Mouse (Mus musculus): ENCODE results near the gene Itprid1. TPM values are rescaled to one million over a fixed set of nuclear protein-coding genes. Genes with fewer than 3 reads are reported as not detected.

The Itprid1 gene
- polyA plus RNA-seq, 1 experiment: not detected

GRCm38 (mm10) chr6:55803357-55803756 is 33.3 kb upstream of the Itprid1 start:
- TF ChIP-seq FOSL1 (IDR thresholded peaks at IDR 0.05; ENCODE audit: insufficient read depth, low read length, poor library complexity, severe bottlenecking): no peak
- TF ChIP-seq MAX (IDR thresholded peaks at IDR 0.05): no peak
- H3K27me3 ChIP-seq (ENCODE audit: control insufficient read depth, insufficient read depth, insufficient read length): no peaks in the 10 kb centered on the region
- no peaks in the 10 kb centered on the region for H3K79me2 ChIP-seq (ENCODE audit: control insufficient read depth, insufficient read depth)
- H3K4me3 ChIP-seq (ENCODE audit: insufficient read depth, poor library complexity, severe bottlenecking): no peak overlapping the region
- H3K79me3 ChIP-seq (ENCODE audit: low read depth): no peaks in the 10 kb centered on the region
- H3K36me3 ChIP-seq (ENCODE audit: control insufficient read depth, insufficient read depth): no peaks in the 10 kb centered on the region
- H3ac ChIP-seq (ENCODE audit: control insufficient read depth, insufficient read length, low read depth): no peak overlapping the region

DNA sequence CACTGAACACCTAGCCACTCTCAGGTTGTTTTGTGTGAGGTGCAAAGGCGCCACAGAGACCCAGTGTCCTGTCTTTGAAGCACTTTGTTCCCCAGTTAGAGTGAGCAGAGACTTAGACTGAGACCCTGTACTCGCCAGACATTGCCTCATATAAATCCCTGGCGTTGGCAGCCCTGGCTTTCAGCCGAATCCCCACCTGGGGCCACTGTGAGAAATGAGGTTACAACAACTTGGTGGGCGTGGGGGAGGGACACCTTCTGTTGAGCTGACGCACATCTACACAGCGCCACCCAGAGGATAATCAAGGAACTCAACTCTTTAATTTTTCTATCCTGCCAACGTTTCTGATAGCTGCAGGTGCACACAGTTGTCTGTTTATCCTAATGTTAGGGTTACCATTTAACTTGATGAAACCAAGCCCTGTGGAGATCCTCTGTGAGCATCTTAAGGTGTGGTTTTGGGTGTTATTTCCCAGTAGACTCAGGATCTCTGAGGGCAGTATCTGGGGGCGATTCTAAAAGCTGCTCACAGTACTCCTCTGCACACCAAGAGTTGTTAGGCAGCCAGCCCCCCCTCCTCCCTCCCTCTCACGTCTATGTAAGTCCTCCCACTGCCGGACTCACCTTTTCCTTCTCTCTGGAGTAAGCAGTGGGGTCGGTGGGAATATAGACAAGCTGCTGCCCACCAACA is 32.6 kb upstream of the Itprid1 start:
- no peaks in the 10 kb centered on the region for H3K79me3 ChIP-seq (ENCODE audit: low read depth)
- no peak overlapping the region for H3K4me3 ChIP-seq (ENCODE audit: insufficient read depth, poor library complexity, severe bottlenecking)
- H3K36me3 ChIP-seq (ENCODE audit: control insufficient read depth, insufficient read depth): no peaks in the 10 kb centered on the region
- no peak overlapping the region for H3ac ChIP-seq (ENCODE audit: control insufficient read depth, insufficient read length, low read depth)
- TF ChIP-seq MYOD1 (IDR thresholded peaks at IDR 0.05; ENCODE audit: control insufficient read depth, insufficient read length, low read depth) (no peak), CTCF (IDR thresholded peaks at IDR 0.05; ENCODE audit: control insufficient read depth, insufficient read depth, insufficient read length) (no peak), USF1 (IDR thresholded peaks at IDR 0.05; ENCODE audit: low read depth) (no peak), MYOG (IDR thresholded peaks at IDR 0.05; ENCODE audit: control insufficient read depth, extremely low read depth, insufficient read length) (no peak), CEBPB (IDR thresholded peaks at IDR 0.05; ENCODE audit: low read depth) (no peak), MAX (IDR thresholded peaks at IDR 0.05) (no peak)
- H3K79me2 ChIP-seq (ENCODE audit: control insufficient read depth, insufficient read depth): no peaks in the 10 kb centered on the region
- no peaks in the 10 kb centered on the region for H3K27me3 ChIP-seq (ENCODE audit: control insufficient read depth, insufficient read depth, insufficient read length)

GRCm38 (mm10) chr6:55804681-55805000 is 32.1 kb upstream of the Itprid1 start:
- Histone ChIP-seq H3K79me2 (ENCODE audit: control insufficient read depth, insufficient read depth) (no peaks in the 10 kb centered on the region), H3K4me3 (ENCODE audit: insufficient read depth, poor library complexity, severe bottlenecking) (no peak overlapping the region), H3K79me3 (ENCODE audit: low read depth) (no peaks in the 10 kb centered on the region), H3K27me3 (ENCODE audit: control insufficient read depth, insufficient read depth, insufficient read length) (no peaks in the 10 kb centered on the region), H3K36me3 (ENCODE audit: control insufficient read depth, insufficient read depth) (no peaks in the 10 kb centered on the region), H3ac (ENCODE audit: control insufficient read depth, insufficient read length, low read depth) (no peak overlapping the region)
- no peak for TF ChIP-seq CTCF (IDR thresholded peaks at IDR 0.05; ENCODE audit: control insufficient read depth, insufficient read depth, insufficient read length)
- no peak for TF ChIP-seq FOSL1 (IDR thresholded peaks at IDR 0.05; ENCODE audit: insufficient read depth, low read length, poor library complexity, severe bottlenecking)
- TF ChIP-seq USF1 (IDR thresholded peaks at IDR 0.05; ENCODE audit: low read depth): no peak
- no peak for TF ChIP-seq MAX (IDR thresholded peaks at IDR 0.05)
- no peak for TF ChIP-seq CEBPB (IDR thresholded peaks at IDR 0.05; ENCODE audit: low read depth)
- no peak for TF ChIP-seq MYOD1 (IDR thresholded peaks at IDR 0.05; ENCODE audit: control insufficient read depth, insufficient read length, low read depth)
- no peak for TF ChIP-seq MYOG (IDR thresholded peaks at IDR 0.05; ENCODE audit: control insufficient read depth, extremely low read depth, insufficient read length)

GRCm38 (mm10) chr6:55805291-55806137 is 31.2 kb upstream of the Itprid1 start:
- H3ac ChIP-seq (ENCODE audit: control insufficient read depth, insufficient read length, low read depth): no peak overlapping the region
- H3K36me3 ChIP-seq (ENCODE audit: control insufficient read depth, insufficient read depth): no peaks in the 10 kb centered on the region
- H3K27me3 ChIP-seq (ENCODE audit: control insufficient read depth, insufficient read depth, insufficient read length): no peaks in the 10 kb centered on the region
- H3K79me2 ChIP-seq (ENCODE audit: control insufficient read depth, insufficient read depth): no peaks in the 10 kb centered on the region
- TF ChIP-seq USF1 (IDR thresholded peaks at IDR 0.05; ENCODE audit: low read depth) (no peak), MYOG (IDR thresholded peaks at IDR 0.05; ENCODE audit: control insufficient read depth, extremely low read depth, insufficient read length) (no peak), MYOD1 (IDR thresholded peaks at IDR 0.05; ENCODE audit: control insufficient read depth, insufficient read length, low read depth) (no peak), MAX (IDR thresholded peaks at IDR 0.05) (no peak), CEBPB (IDR thresholded peaks at IDR 0.05; ENCODE audit: low read depth) (no peak), CTCF (IDR thresholded peaks at IDR 0.05; ENCODE audit: control insufficient read depth, insufficient read depth, insufficient read length) (no peak), FOSL1 (IDR thresholded peaks at IDR 0.05; ENCODE audit: insufficient read depth, low read length, poor library complexity, severe bottlenecking) (no peak)
- no peak overlapping the region for H3K4me3 ChIP-seq (ENCODE audit: insufficient read depth, poor library complexity, severe bottlenecking)
- no peaks in the 10 kb centered on the region for H3K79me3 ChIP-seq (ENCODE audit: low read depth)

GRCm38 (mm10) chr6:55806537-55806936 is 30.2 kb upstream of the Itprid1 start:
- Histone ChIP-seq H3K27me3 (ENCODE audit: control insufficient read depth, insufficient read depth, insufficient read length) (no peaks in the 10 kb centered on the region), H3K79me3 (ENCODE audit: low read depth) (no peaks in the 10 kb centered on the region), H3K36me3 (ENCODE audit: control insufficient read depth, insufficient read depth) (no peaks in the 10 kb centered on the region), H3K4me3 (ENCODE audit: insufficient read depth, poor library complexity, severe bottlenecking) (no peak overlapping the region), H3K79me2 (ENCODE audit: control insufficient read depth, insufficient read depth) (no peaks in the 10 kb centered on the region), H3ac (ENCODE audit: control insufficient read depth, insufficient read length, low read depth) (no peak overlapping the region)
- TF ChIP-seq USF1 (IDR thresholded peaks at IDR 0.05; ENCODE audit: low read depth): no peak
- no peak for TF ChIP-seq MYOG (IDR thresholded peaks at IDR 0.05; ENCODE audit: control insufficient read depth, extremely low read depth, insufficient read length)
- no peak for TF ChIP-seq MYOD1 (IDR thresholded peaks at IDR 0.05; ENCODE audit: control insufficient read depth, insufficient read length, low read depth)
- TF ChIP-seq MAX (IDR thresholded peaks at IDR 0.05): no peak
- no peak for TF ChIP-seq CTCF (IDR thresholded peaks at IDR 0.05; ENCODE audit: control insufficient read depth, insufficient read depth, insufficient read length)
- TF ChIP-seq FOSL1 (IDR thresholded peaks at IDR 0.05; ENCODE audit: insufficient read depth, low read length, poor library complexity, severe bottlenecking): no peak
- no peak for TF ChIP-seq CEBPB (IDR thresholded peaks at IDR 0.05; ENCODE audit: low read depth)

Measured in C2C12 (cell line).